Mouse (Mus musculus) liver, embryonic 14.5 days (tissue): Measurements from ENCODE around the gene Bloc1s5.

Experiments used
- CTCF ChIP-seq: IDR thresholded peaks from 2 replicates; pipeline ENCODE4 v1.5.1; 2016; ENCODE audit warnings: antibody characterized with exemption, low read depth, control low read depth
- EP300 ChIP-seq: IDR thresholded peaks from 2 replicates; pipeline ENCODE4 v1.6.1; 2016; ENCODE audit warnings: antibody characterized with exemption, low read depth

DNA sequence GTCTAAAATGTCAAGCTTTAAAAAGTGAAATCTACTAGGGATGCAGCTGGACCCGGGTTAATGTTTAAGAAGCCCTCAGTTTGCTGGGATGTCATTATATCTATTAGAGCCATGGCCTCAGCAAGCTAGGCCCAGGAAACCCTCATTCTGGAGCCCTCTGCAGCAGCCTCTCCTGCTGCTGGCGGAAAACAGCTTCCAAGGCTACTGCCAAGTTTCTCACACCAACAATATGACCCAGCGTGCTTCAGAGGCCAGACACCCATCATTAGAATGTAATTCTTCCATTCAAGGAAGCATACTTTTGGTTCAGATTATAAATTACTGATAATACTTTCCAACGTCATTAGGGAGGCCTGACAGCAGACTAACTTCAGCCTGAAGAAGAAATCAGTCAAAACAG, 18.0 kb downstream of the Bloc1s5 start:
- no peak for TF ChIP-seq EP300
- TF ChIP-seq CTCF, result no peak
